Mouse (Mus musculus) G1E (cell line): ENCODE data around the gene Wnt2.

Experiments
- CTCF ChIP-seq: IDR thresholded peaks from 2 replicates; pipeline ENCODE4 v1.5.1; 2012; ENCODE audit warnings: low read depth, low read length, inconsistent platforms, mixed read lengths
- GATA1 ChIP-seq: IDR thresholded peaks from 2 replicates; pipeline ENCODE4 v1.6.1; 2012; ENCODE audit warnings: borderline replicate concordance, low read length, inconsistent platforms, mixed read lengths

DNA sequence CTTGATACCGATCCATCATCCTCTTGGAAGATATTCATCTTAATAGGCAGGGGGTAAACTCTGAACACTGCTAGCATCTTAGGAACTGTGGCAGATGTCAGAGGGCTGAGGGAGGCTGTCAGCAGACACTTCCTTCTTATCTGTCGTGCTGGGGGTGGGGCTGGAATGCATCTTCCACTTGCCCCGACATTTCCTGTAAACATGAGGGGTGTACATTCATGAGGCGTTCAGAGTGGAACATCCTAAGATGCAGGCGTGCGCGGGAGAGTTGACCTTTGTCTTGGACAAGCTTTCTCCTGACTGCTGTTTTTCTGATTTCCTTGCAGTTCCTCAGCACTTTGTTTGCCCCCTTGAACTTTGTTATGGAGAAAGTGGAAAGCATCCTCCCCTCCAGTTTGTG is 88.0 kb downstream of the Wnt2 start:
- TF ChIP-seq GATA1: no peak
- TF ChIP-seq CTCF: no peak
